Mouse (Mus musculus) cerebellum, postnatal 4 days (tissue): ENCODE measurements around the gene Mrap2.

ENCODE experiments used
- DNase-seq, 2 experiments: peaks; one replicate each; pipeline ENCODE4 v3.0.0; 2022; ENCODE audit warnings: low spot score in 2 of 2, mixed read lengths in 1 of 2

Mrap2 gene

GRCm38 (mm10) chr9:87178534-87178933 is 34.4 kb downstream of the Mrap2 start:
- no peak for DNase-seq

- DNase-seq, result no peak
Observed at GRCm38 (mm10) chr9:87182231-87182630, 38.1 kb downstream of the Mrap2 start.

GRCm38 (mm10) chr9:87187336-87187735 is 43.2 kb downstream of the Mrap2 start:
- DNase-seq, result no peak

GRCm38 (mm10) chr9:87193721-87194120 is 49.6 kb downstream of the Mrap2 start:
- DNase-seq, result no peak

- DNase-seq, result no peak
Observed at GRCm38 (mm10) chr9:87197277-87197676, 53.2 kb downstream of the Mrap2 start.

- no peak for DNase-seq
Observed at GRCm38 (mm10) chr9:87198036-87198435, 53.9 kb downstream of the Mrap2 start.

- no peak for DNase-seq
Observed at GRCm38 (mm10) chr9:87200426-87200825, 56.3 kb downstream of the Mrap2 start.

GRCm38 (mm10) chr9:87200919-87201318 is 56.8 kb downstream of the Mrap2 start:
- DNase-seq, result no peak

GRCm38 (mm10) chr9:87202431-87202830 is 58.3 kb downstream of the Mrap2 start:
- DNase-seq, result no peak

GRCm38 (mm10) chr9:87210830-87211339 is 66.8 kb downstream of the Mrap2 start:
- DNase-seq, result no peak

- no peak for DNase-seq
Observed at GRCm38 (mm10) chr9:87213204-87213603, 69.1 kb downstream of the Mrap2 start.
